Mouse (Mus musculus) urinary bladder, adult 18-20 months (tissue): ENCODE data around the gene Mfap1a.

Experiments
- DNase-seq, 2 experiments: peaks; one replicate each; pipeline ENCODE4 v3.0.0; 2022; ENCODE audit warnings: low spot score in 2 of 2, mixed read lengths in 2 of 2

The Mfap1a gene

DNA sequence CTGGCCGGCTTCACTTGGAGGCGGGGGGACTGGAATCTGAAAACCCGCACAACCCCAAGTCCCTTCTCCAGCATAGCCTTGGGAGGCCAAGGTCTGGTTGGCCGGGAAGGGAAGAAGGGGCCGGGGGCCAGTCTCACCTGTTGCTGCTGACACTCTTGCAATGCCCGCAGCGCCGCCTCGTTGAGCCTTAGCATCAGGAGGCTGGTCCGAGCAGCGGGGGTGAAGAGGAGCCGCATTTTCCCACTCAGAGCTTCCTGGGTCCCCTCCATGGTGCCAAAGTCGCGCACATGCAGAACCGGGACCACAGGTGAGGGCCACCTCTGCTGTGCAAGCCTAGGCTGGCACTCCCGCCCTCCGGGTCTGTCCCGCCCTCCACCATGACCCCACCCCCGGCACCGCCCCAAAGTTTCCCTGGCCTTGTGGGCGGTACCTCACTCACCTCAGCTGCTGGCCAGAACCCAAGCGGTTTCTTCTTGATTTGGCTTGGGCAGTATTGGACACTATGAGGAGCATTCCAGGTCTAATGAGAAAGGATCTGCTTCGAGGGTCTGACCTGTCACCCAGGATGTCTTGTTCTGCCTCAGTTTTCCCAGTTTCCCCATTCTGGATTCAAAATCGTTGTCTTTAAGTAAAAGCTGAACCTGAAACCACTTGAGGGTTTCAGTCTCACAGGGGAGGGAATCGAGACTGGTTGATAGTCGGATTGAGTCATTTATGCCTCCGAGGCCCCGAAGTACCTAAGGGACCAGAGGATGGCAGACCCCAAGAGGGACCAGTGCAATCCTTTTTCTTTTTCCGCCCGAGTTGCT lies 64.0 kb downstream of the Mfap1a start:
- DNase-seq = peak; percentile 76
